Mouse (Mus musculus) heart, adult 2 months (tissue): ENCODE measurements at regions not wholly inside any gene's neighbourhood (a gene's known extent, or its start where the extent isn't known, plus 50 kb on each side); places are given as distances from the start of the nearest gene placed in this dataset.

Experiments
- CTCF ChIP-seq: fragments of 200-600 bp; IDR thresholded peaks from 2 replicates; pipeline ENCODE4 v1.8.1; 2022; ENCODE audit warnings: antibody characterized with exemption, mild to moderate bottlenecking, moderate library complexity
- POLR2A ChIP-seq: fragments of 200-500 bp; IDR thresholded peaks from 2 replicates; pipeline ENCODE4 v1.6.1; 2011; ENCODE audit warnings: mild to moderate bottlenecking, low read depth, low read length, control low read depth; ENCODE audit not compliant: insufficient read depth

DNA sequence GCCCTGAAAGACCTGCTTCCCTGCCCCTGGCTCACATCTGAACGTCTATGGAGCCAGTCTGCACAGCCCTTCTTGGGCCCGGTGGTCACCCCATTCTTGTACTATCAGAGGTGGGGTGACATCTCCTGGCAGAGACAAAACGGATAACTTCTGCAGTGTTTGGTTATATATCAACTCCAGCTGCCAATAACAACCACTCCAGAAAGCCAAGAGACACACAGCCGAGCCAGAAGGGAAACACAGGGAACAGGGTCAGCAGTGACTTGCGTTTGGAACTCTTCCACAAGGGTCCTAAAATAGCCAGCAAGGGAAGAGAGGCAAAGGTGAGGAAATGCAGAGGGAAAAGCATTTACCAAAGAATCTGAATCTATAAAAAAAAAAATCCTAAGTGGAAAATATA is 143.5 kb upstream of the A530016L24Rik start:
- TF ChIP-seq CTCF (0 out of 2 replicates have a peak, but pooled peaks have one; percentile 17), POLR2A (no peak)
